Mouse (Mus musculus): Measurements from ENCODE around the gene Zbtb39.

- no peak for TF ChIP-seq CTCF (IDR thresholded peaks at IDR 0.05; ENCODE audit: low read depth, low read length)
- TF ChIP-seq POLR2AphosphoS5 (IDR thresholded peaks at IDR 0.05; ENCODE audit: insufficient replicate concordance, low read depth, low read length), result no peak
- TF ChIP-seq GATA1 (IDR thresholded peaks at IDR 0.05; ENCODE audit: borderline replicate concordance, low read length), result no peak
- peak; percentile 61 for TF ChIP-seq TAL1 (conservative IDR thresholded peaks at IDR 0.05; ENCODE audit: low read depth, low read length)
Measured at GRCm38 (mm10) chr10:127730285-127730932, 8.9 kb upstream of the Zbtb39 start.

Measured in G1E (cell line).